Mouse (Mus musculus): Measurements from ENCODE around the gene Gm17571. TPM values are rescaled to one million over a fixed set of nuclear protein-coding genes. Genes with fewer than 3 reads are reported as not detected.

Gm17571 gene
- polyA plus RNA-seq, 1 experiment from 2014 or later, result not detected

DNA sequence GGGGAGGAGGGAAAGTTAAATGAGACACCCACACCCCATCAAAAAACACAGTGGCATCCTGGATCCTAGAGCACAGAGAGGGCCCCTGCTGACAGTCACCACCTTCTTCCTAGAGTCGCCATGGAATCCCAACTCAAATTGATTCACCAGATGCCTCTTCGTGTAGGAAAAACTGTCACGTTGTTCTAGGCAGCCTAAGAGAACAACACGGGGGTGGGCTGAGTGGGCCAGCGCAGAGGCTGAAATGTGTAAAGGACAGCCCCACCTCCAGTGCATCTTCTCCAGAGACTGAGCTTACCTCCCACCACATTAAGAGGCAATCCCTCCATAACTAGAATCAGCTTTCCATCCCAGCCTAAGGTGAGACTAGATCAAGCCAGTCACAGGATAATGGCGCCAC lies 11.2 kb upstream of the Gm17571 start:
- in situ Hi-C loops (cut with MboI; ENCODE audit: low pct_unique_long_range_greater_than_20kb), result no loop called here
- CTCF ChIA-PET, result interaction anchor here (1.7 kb wide), 1 partner anchor 8 kb away, joined by 5 read pairs; no protein-coding TSS in a partner anchor
- ATAC-seq (no peak), DNase-seq (ENCODE audit: low read depth, low spot score) (no peak)
- TF ChIP-seq CTCF (IDR thresholded peaks at IDR 0.05), result no peak
- H3K27me3 ChIP-seq, result no peaks in the 10 kb centered on the region
- POLR2A ChIA-PET, result no interaction called here

DNA sequence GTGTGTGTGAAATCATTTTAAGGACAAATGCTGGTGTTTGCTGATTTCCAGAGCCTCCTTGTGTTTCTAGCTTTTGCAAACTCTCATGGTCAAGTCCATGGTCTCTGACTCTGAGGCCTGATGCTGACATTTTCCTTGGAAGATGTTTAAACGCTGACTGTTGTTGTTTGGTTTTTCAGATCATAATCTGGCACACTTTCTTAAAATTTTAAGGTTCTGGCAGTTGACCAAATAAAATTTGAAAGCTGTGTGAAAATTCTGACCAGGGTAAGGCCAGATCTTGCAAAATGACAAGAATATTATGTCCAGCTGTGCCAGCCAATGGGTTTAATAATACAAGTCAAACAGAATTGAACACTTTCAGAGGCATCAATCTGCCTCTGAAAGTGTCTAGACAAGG lies 8.7 kb upstream of the Gm17571 start:
- H3K27me3 ChIP-seq, result no peaks in the 10 kb centered on the region
- in situ Hi-C loops (cut with MboI; ENCODE audit: low pct_unique_long_range_greater_than_20kb), result no loop called here
- ChIA-PET CTCF (interaction anchor here (1.1 kb wide), 1 partner anchor 11 kb away, joined by 3 read pairs; no protein-coding TSS in a partner anchor), POLR2A (no interaction called here)
- no peak for DNase-seq (ENCODE audit: low read depth, low spot score)
- ATAC-seq, result no peak
- TF ChIP-seq CTCF (IDR thresholded peaks at IDR 0.05), result no peak

DNA sequence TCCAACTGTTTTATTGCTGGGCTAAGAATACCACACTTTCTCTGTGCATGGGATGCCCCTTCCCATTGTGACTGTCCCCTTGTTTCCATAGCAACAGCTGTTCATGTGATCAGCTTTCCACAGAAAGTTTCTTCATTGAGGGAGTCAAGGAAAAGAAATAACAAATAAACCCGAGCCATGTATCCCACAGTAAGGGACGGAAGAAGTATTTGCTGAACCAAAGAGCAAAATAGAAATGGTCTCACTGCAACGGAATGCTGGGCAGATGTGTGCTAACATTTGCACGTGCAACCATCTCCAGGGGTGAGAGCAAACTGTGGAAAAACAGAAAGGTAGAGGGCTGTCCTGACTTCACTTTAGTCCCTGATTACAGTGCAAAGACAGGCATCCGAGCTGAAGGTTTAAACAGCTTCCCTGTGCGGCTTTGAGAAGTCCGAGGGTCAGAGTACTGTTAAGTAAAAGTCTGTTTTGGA lies 8.1 kb upstream of the Gm17571 start:
- H3K27me3 ChIP-seq, result no peaks in the 10 kb centered on the region
- CTCF ChIA-PET, result interaction anchor here (1.0 to 1.1 kb wide), 2 partner anchors 10 to 12 kb away, joined by 3 read pairs; no protein-coding TSS in a partner anchor
- peak; percentile 78 for ATAC-seq
- no peak for TF ChIP-seq CTCF (IDR thresholded peaks at IDR 0.05)
- POLR2A ChIA-PET, result no interaction called here
- DNase-seq (ENCODE audit: low read depth, low spot score), result no peak
- in situ Hi-C loops (cut with MboI; ENCODE audit: low pct_unique_long_range_greater_than_20kb), result no loop called here

DNA sequence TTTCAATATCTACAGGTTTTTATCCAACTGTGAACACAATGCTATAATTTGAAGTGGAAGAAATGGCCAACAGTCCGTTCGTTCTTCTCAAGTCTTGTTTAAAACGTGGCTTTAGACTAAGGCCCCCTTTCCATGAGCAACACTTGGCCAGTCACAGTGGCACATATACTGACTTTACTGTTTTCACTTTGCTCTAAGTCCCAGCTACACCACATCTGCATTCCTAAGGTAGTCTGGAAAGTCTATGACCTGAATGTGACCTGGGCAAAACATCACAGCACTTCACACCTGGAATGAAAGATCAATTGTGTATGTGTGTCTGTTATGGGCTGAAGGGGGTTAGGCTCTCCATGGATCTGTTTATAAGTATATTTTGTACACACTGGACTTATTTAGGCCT lies 2.2 kb upstream of the Gm17571 start:
- in situ Hi-C loops (cut with MboI; ENCODE audit: low pct_unique_long_range_greater_than_20kb), result no loop called here
- no peak for TF ChIP-seq CTCF (IDR thresholded peaks at IDR 0.05)
- POLR2A ChIA-PET, result no interaction called here
- CTCF ChIA-PET, result no interaction called here
- ATAC-seq, result no peak
- H3K27me3 ChIP-seq, result no peaks in the 10 kb centered on the region
- DNase-seq (ENCODE audit: low read depth, low spot score), result no peak

DNA sequence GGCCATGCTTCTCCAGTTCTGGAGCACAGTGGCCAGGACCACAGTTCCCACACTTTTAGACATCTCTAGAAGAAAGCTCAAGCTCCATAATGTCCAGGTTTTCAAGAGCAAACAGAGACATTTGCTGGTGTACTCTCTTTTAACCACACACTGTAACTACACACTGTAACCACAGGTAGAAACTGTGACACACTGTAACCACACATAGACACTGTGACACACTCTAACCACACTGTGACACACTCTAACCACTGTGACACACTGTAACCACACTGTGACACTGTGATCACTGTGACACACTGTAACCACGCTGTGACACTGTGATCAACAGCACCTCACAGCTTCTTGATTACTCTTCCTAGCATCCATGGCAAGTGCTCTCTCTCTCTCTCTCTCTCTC lies 317 bp downstream of the Gm17571 start:
- CTCF ChIA-PET, result interaction anchor here (0.8 to 2.0 kb wide), 2 partner anchors 11 to 12 kb away, joined by 3 to 5 read pairs; no protein-coding TSS in a partner anchor

DNA sequence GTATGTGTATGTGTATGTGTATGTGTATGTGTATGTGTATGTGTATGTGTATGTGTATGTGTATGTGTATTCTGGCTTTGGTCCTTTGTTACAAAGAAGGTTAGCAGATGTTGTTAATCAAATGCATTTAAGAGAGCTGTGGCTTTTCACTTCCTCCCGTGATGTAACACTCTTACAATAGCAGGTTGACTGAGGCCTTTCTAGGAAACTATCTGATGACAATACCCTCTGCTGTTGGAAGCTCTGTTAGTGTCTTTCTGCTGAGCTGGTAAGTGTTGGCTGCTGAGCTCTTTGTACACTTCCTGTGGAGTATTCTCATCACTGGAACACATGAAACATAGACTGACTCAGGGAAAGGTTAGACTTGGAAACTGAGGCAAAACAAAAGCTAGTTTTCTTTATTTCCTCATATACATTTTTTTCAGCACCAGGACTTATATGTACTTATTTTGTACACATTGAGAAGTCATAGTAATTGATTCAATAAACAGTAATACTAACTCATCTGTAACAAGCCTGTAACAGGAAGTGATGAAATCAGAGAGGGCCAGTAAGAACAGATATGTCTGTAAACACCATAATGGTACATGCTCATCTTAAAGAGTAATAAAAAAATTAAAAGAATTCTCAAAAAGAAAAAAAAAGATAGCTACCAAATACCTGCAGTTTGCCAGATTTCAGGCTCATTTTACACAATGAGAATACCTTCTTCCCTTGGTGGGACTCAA lies 2.9 kb downstream of the Gm17571 start:
- no peaks in the 10 kb centered on the region for H3K27me3 ChIP-seq
- DNase-seq (ENCODE audit: low read depth, low spot score) (no peak), ATAC-seq (no peak)
- TF ChIP-seq CTCF (IDR thresholded peaks at IDR 0.05), result no peak
- in situ Hi-C loops (cut with MboI; ENCODE audit: low pct_unique_long_range_greater_than_20kb), result no loop called here
- CTCF ChIA-PET, result interaction anchor here (0.9 to 2.1 kb wide), 8 partner anchors 11 to 210 kb away, joined by 3 to 8 read pairs (median 4); partner anchors contain the start of gene Maml2
- POLR2A ChIA-PET, result interaction anchor here (1.1 kb wide), 1 partner anchor 8 kb away, joined by 3 read pairs; no protein-coding TSS in a partner anchor

More for the DNA sequence above, 317 bp downstream of the Gm17571 start:
- TF ChIP-seq CTCF (IDR thresholded peaks at IDR 0.05), result no peak
- DNase-seq (ENCODE audit: low read depth, low spot score) (no peak), ATAC-seq (no peak)
- no peaks in the 10 kb centered on the region for H3K27me3 ChIP-seq
- in situ Hi-C loops (cut with MboI; ENCODE audit: low pct_unique_long_range_greater_than_20kb), result no loop called here
- POLR2A ChIA-PET, result interaction anchor here (0.6 kb wide), 1 partner anchor 30 kb away, joined by 6 read pairs; no protein-coding TSS in a partner anchor

DNA sequence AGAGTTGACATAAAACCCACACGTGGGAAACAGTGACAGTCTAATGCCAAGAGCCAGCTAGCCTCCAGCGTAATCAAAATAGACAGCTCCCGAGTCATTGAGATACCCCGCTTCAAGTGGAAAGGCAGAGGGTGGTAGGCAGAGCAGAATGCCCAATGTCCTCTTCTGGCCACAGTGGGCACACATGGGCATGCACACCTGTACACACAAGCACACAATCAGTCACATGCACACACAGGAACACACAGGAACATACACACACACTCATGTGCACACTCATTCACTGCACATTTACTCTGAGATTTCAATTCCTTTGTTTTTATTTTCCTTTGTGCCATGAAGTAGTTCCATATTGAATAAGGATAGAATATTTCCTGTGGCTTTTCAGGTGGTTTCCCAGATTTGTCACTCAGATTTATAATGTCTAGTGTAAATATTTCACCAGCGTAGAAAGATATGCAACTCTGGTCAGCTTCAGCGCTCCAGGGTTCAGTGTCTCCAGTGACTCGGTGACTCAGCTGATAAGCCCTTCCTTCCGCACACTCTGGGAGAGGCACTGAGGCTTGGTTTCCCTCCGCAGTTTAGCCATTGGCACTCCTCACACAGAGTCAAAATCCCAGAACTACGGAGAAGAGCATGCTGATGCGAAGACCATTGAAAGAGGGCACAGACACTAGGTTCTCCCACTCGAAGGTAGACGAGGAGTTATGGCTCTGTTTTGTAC lies 4.4 kb downstream of the Gm17571 start:
- CTCF ChIA-PET, result interaction anchor here (0.5 to 1.7 kb wide), 5 partner anchors 12 to 139 kb away, joined by 3 to 5 read pairs (median 3); no protein-coding TSS in a partner anchor
- no peak for TF ChIP-seq CTCF (IDR thresholded peaks at IDR 0.05)
- ATAC-seq (peak; percentile 99), DNase-seq (ENCODE audit: low read depth, low spot score) (peak; percentile 57)
- in situ Hi-C loops (cut with MboI; ENCODE audit: low pct_unique_long_range_greater_than_20kb), result no loop called here
- H3K27me3 ChIP-seq, result no peaks in the 10 kb centered on the region
- POLR2A ChIA-PET, result interaction anchor here (0.6 kb wide), 1 partner anchor 981 kb away, joined by 4 read pairs; no protein-coding TSS in a partner anchor

DNA sequence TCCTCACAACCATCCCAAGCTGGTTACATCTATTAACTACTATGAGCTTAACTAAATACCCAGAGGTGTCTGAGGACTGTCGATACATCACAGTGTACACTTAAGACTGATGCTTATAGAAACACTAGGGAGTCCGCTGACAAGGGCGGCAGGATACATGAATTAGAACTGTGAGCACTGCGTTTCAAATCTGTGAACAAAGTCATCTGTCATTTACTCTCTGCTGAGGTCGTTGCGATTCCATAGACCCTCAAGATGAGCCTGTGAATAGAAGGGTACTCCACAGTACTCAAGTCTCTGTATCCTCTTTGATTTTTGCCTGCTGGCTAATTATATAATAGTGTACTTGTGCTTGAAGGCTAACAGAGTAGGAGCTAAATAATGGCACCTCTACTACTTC lies 5.6 kb downstream of the Gm17571 start:
- ATAC-seq (no peak), DNase-seq (ENCODE audit: low read depth, low spot score) (no peak)
- CTCF ChIA-PET, result no interaction called here
- H3K27me3 ChIP-seq, result no peaks in the 10 kb centered on the region
- no peak for TF ChIP-seq CTCF (IDR thresholded peaks at IDR 0.05)
- POLR2A ChIA-PET, result no interaction called here
- in situ Hi-C loops (cut with MboI; ENCODE audit: low pct_unique_long_range_greater_than_20kb), result no loop called here

DNA sequence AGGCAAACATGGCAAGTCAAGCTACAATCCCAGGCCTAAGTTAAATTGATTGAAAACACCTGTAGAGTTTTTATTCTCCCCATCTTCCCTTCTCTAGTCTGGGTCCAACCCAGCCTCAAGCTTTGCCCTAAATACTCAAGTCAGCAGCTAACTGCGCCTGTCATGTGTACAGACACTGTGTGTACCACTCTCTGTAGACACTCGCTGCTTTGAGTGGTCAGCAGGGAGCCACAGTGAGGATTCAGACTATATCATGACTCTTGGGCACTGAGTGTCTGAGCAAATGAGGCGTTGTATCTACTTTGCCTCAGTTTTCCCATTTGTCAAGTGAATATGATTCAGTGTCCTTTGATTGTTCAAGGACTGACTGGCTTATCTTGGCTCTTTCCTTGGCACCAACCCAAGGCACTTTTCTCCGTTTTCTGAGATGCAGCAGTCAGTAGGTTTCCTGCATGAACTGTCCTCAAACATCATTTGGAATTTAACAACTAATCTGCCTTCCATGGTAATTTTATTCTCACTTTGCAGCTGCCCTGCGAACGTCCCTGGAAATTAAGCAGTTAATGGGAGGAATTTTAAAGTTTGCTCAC lies 13.0 kb downstream of the Gm17571 start:
- H3K27me3 ChIP-seq, result no peaks in the 10 kb centered on the region
- ChIA-PET CTCF (no interaction called here), POLR2A (no interaction called here)

DNA sequence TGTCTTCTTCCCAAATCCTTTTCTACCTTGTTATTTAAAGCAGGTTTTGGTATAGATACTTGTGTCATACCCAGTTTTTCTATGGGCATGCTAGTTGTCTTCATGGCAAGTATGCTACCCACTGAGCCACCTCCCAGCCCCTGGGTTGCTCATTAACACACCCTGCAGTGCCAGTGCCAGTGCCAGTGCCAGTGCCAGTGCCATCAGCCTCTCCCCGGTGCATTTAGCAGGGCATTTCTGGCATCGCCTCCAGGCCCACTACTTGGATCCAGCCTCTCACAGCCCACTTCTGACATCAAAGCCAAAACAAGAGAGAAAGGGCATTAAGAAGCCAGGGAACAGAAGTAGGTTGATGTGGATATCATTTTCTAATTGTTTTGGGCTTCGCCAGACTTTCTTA lies 14.9 kb downstream of the Gm17571 start:
- no peak for TF ChIP-seq CTCF (IDR thresholded peaks at IDR 0.05)
- POLR2A ChIA-PET, result no interaction called here

More for the DNA sequence above, 13.0 kb downstream of the Gm17571 start:
- no peak for DNase-seq (ENCODE audit: low read depth, low spot score)
- ATAC-seq, result no peak
- no peak for TF ChIP-seq CTCF (IDR thresholded peaks at IDR 0.05)
- in situ Hi-C loops (cut with MboI; ENCODE audit: low pct_unique_long_range_greater_than_20kb), result no loop called here

More for the DNA sequence above, 14.9 kb downstream of the Gm17571 start:
- no peaks in the 10 kb centered on the region for H3K27me3 ChIP-seq
- CTCF ChIA-PET, result no interaction called here
- in situ Hi-C loops (cut with MboI; ENCODE audit: low pct_unique_long_range_greater_than_20kb), result no loop called here
- ATAC-seq, result no peak
- no peak for DNase-seq (ENCODE audit: low read depth, low spot score)
